9 mouse cellular contexts compared by ENCODE assay signal in genomic region chr11:97146724-97147123, GRCm38 (mm10). TPM values are rescaled to one million over a fixed set of nuclear protein-coding genes. Genes with fewer than 3 reads are reported as not detected.
A peak's percentile ranks its signal among the peaks of the same experiment; 100 is the strongest.
DNase-seq lines count a peak whose midpoint lies in the region; ATAC-seq and TF ChIP-seq lines count a peak whose summit lies in the region.
"Had no signal": no experiment of that assay in that cellular context is flagged by ENCODE, and none has a peak within 500 bp of the region (broad histone marks: within the 10 kb centered on the region; RNA-seq: fewer than 3 reads in every experiment).

No protein-coding gene starts in this region.

- peaks cover 0 to 5% of the 10 kb centered on the region in 2 experiments for H3K36me3 ChIP-seq in CH12.LX (replicated peaks in 1 of 2; ENCODE audit: control insufficient read depth in 1 of 2, insufficient read depth in 1 of 2, low read length in 1 of 2)
- H3K36me3 ChIP-seq in kidney, postnatal 0 days (ENCODE audit: insufficient read depth, low read length) = peaks cover 5% of the 10 kb centered on the region; the same call in 1 of the 2 replicates
- peaks cover 6% of the 10 kb centered on the region; the same call in 1 of the 2 replicates for H3K36me3 ChIP-seq in liver, embryonic 13.5 days

- peaks cover 33 to 62% of the 10 kb centered on the region in 2 experiments for H3K4me1 ChIP-seq in CH12.LX (ENCODE audit: control insufficient read depth in 1 of 2, insufficient read depth in 2 of 2)
- peaks cover 6% of the 10 kb centered on the region; the same call in 1 of the 2 replicates for H3K4me1 ChIP-seq in kidney, postnatal 0 days (replicated peaks; ENCODE audit: insufficient read depth, low read length)
- peaks cover 43% of the 10 kb centered on the region for H3K4me1 ChIP-seq in liver, embryonic 13.5 days (replicated peaks)

- in situ Hi-C loops in CH12.LX (cut with MboI; ENCODE audit: low pct_ligation_motif_present, low pct_unique_long_range_greater_than_20kb, low sequenced_read_pairs) = loop anchor here (5.0 to 10.0 kb wide), 2 partner anchors 34 to 52 kb away; no protein-coding TSS in a partner anchor

- no peak overlapping the region for H3K4me3 ChIP-seq in CH12.LX (replicated peaks in 1 of 3; ENCODE audit: low read depth in 2 of 3, low read length in 2 of 3, poor library complexity in 1 of 3)
- no peak overlapping the region; the same call in 1 of the 2 replicates for H3K4me3 ChIP-seq in gastrocnemius, adult 2 months
- no peak overlapping the region for H3K4me3 ChIP-seq in kidney, postnatal 0 days (replicated peaks; ENCODE audit: low read depth, low read length)
- H3K4me3 ChIP-seq in liver, embryonic 13.5 days (replicated peaks) = no peak overlapping the region

- WGBS in kidney, postnatal 0 days = 10% methylated on average over 8 of the region's 8 CpGs
- WGBS in liver, embryonic 13.5 days (ENCODE audit: insufficient replicate concordance) = 12% methylated on average over 8 of the region's 8 CpGs

- DNase-seq in 3134 (ENCODE audit: extremely low read depth, insufficient read length, low spot score) (peak; percentile 47), CH12.LX (ENCODE audit: extremely low read depth) (peak; percentile 84)
- DNase-seq in cerebellum, adult 11-12 months = peak; percentile 68
- peak; percentile 81 for DNase-seq in gastrocnemius, adult 2 months
- peak; percentile 79 for DNase-seq in kidney, postnatal 0 days (ENCODE audit: low spot score)
- peak; percentile 51 for DNase-seq in liver, embryonic 13.5 days
- DNase-seq in right cerebral cortex, postnatal 14 days = peak; percentile 84

- no peak for TF ChIP-seq POLR2A in CH12.LX (IDR thresholded peaks at IDR 0.05; ENCODE audit: low read depth, low read length)

- 0 out of 2 replicates have a peak overlapping the region, but pooled peaks have one; percentile 3 for H3K4me2 ChIP-seq in CH12.LX (ENCODE audit: insufficient read depth, low read depth, poor library complexity, severe bottlenecking)
- peak overlapping the region; percentile 0; the same call in 1 of the 2 replicates for H3K4me2 ChIP-seq in kidney, postnatal 0 days (ENCODE audit: low read length)
- H3K4me2 ChIP-seq in liver, embryonic 13.5 days = no peak overlapping the region

- intact Hi-C loops in gastrocnemius, adult 2 months (cut with DNase I) = loop anchor here (1.0 kb wide), 2 partner anchors 45 to 73 kb away; no protein-coding TSS in a partner anchor

- no peak for ATAC-seq in kidney, postnatal 0 days (replicated peaks; ENCODE audit: low FRiP score, low read depth)
- no peak for ATAC-seq in liver, embryonic 13.5 days (ENCODE audit: low read depth)
- no peak for ATAC-seq in megakaryocyte, adult 5-6 weeks (ENCODE audit: poor library complexity, severe bottlenecking)

- peak; percentile 99 for TF ChIP-seq CTCF in CH12.LX (conservative IDR thresholded peaks at IDR 0.05 in 1 of 2, IDR thresholded peaks at IDR 0.05 in 1 of 2; ENCODE audit: low read depth in 2 of 2, low read length in 2 of 2)
- peak; percentile 95 for TF ChIP-seq CTCF in gastrocnemius, adult 2 months (IDR thresholded peaks at IDR 0.05)
- TF ChIP-seq CTCF in kidney, postnatal 0 days (IDR thresholded peaks at IDR 0.05; ENCODE audit: low read depth) = peak; percentile 88

- H3K27ac ChIP-seq in CH12.LX (ENCODE audit: insufficient read depth, low read depth) = no peak overlapping the region
- H3K27ac ChIP-seq in gastrocnemius, adult 2 months = no peak overlapping the region
- no peak overlapping the region for H3K27ac ChIP-seq in kidney, postnatal 0 days
- no peak overlapping the region for H3K27ac ChIP-seq in liver, embryonic 13.5 days

- dilution Hi-C loops in CH12.LX (cut with MboI; ENCODE audit: extremely low pct_ligation_motif_present, extremely low pct_unique_long_range_greater_than_20kb, low sequenced_read_pairs) = no loop called here

- no peaks in the 10 kb centered on the region for H3K79me2 ChIP-seq in CH12.LX (replicated peaks; ENCODE audit: control insufficient read depth, extremely low read depth, insufficient read depth, poor library complexity, severe bottlenecking)

- H3K9me3 ChIP-seq in CH12.LX (replicated peaks; ENCODE audit: low read length) = no peaks in the 10 kb centered on the region
- no peaks in the 10 kb centered on the region for H3K9me3 ChIP-seq in kidney, postnatal 0 days (replicated peaks; ENCODE audit: low read length)
- no peaks in the 10 kb centered on the region for H3K9me3 ChIP-seq in liver, embryonic 13.5 days (replicated peaks)

- TF ChIP-seq EP300 in CH12.LX (IDR thresholded peaks at IDR 0.05; ENCODE audit: low read length) = no peak

- peaks cover 23% of the 10 kb centered on the region for H3K27me3 ChIP-seq in CH12.LX (replicated peaks)
- H3K27me3 ChIP-seq in kidney, postnatal 0 days (ENCODE audit: insufficient read depth, low read length) = no peaks in the 10 kb centered on the region
- H3K27me3 ChIP-seq in liver, embryonic 13.5 days = peaks cover 48% of the 10 kb centered on the region

- TF ChIP-seq RAD21 in CH12.LX (IDR thresholded peaks at IDR 0.05; ENCODE audit: low read depth, low read length) = peak; percentile 93

- H3K9ac ChIP-seq in CH12.LX (ENCODE audit: insufficient read depth, low read depth) = no peak overlapping the region
- H3K9ac ChIP-seq in kidney, postnatal 0 days (ENCODE audit: low read depth, low read length) = no peak overlapping the region
- H3K9ac ChIP-seq in liver, embryonic 13.5 days = no peak overlapping the region

TF ChIP-seq in CH12.LX, 34 proteins besides CTCF, POLR2A, EP300 and RAD21:
- TF ChIP-seq CHD1 (IDR thresholded peaks at IDR 0.05; ENCODE audit: low read depth, low read length) (no peak), MYC (IDR thresholded peaks at IDR 0.05; ENCODE audit: low read depth, low read length) (no peak), KAT2A (IDR thresholded peaks at IDR 0.05; ENCODE audit: insufficient replicate concordance, low read length) (no peak), GABPA (IDR thresholded peaks at IDR 0.05; ENCODE audit: insufficient replicate concordance, low read depth, low read length) (no peak), PAX5 (IDR thresholded peaks at IDR 0.05; ENCODE audit: low read length) (no peak), NRF1 (IDR thresholded peaks at IDR 0.05; ENCODE audit: low read depth, low read length) (no peak), ZC3H11A (IDR thresholded peaks at IDR 0.05; ENCODE audit: low read depth, low read length) (peak; percentile 92), IRF4 (IDR thresholded peaks at IDR 0.05; ENCODE audit: low read depth, low read length) (peak; percentile 49; the same call in 1 of the 2 replicates), SMC3 (IDR thresholded peaks at IDR 0.05; ENCODE audit: low read depth, low read length) (peak; percentile 100), ETS1 (conservative IDR thresholded peaks at IDR 0.05; ENCODE audit: low read depth, low read length) (no peak)
TF ChIP-seq in CH12.LX: peak in this region for 3.

RNA-seq across cellular contexts. Expression of gene Tbkbp1, which starts 4.6 kb away (rescaled TPM):
- 2.1 and 3.1 TPM in 2 replicates for total RNA-seq in CH12.LX (2012; rRNA removed)
- 0.44 and 1.2 TPM in 2 replicates for total RNA-seq in CH12.LX (2014; rRNA removed)
- 5.2 and 5.7 TPM in 2 replicates for polyA plus RNA-seq in CH12.LX (2012; ENCODE audit: insufficient read length, low read depth)
- 1 to 10 TPM; 4.0 to 6.1 TPM for total RNA-seq in gastrocnemius, adult 2 months (2021)
- 4.6 and 5.5 TPM in 2 replicates for polyA plus RNA-seq in kidney, postnatal 0 days (2015; fragmentation: Nextera tagmentation; extraction: Ambion mirVana)
- 1.0 and 1.1 TPM in 2 replicates for polyA plus RNA-seq in liver, embryonic 13.5 days (2015; fragmentation: Nextera tagmentation; extraction: Ambion mirVana)
- total RNA-seq in megakaryocyte, adult 5-6 weeks (2015) = 16.0 and 17.6 TPM in 2 replicates
- 13.6 and 17.2 TPM in 2 replicates for total RNA-seq in megakaryocyte, adult 5-6 weeks (2017)

RNA-seq across cellular contexts. Expression of gene Tbx21, which starts 31.6 kb away (rescaled TPM):
- total RNA-seq in CH12.LX (2012; rRNA removed) (0.08 TPM in 2 replicates), CH12.LX (2014; rRNA removed) (not detected in 2 replicates)
- 0.09 TPM in 1 of 2 replicates, not detected in the other for polyA plus RNA-seq in CH12.LX (2012; ENCODE audit: insufficient read length, low read depth)
- under 1 TPM; 0.17 to 0.48 TPM for total RNA-seq in gastrocnemius, adult 2 months (2021)
- polyA plus RNA-seq in kidney, postnatal 0 days (2015; fragmentation: Nextera tagmentation; extraction: Ambion mirVana) = 0.15 TPM in 1 of 2 replicates, not detected in the other
- not detected in 2 replicates for polyA plus RNA-seq in liver, embryonic 13.5 days (2015; fragmentation: Nextera tagmentation; extraction: Ambion mirVana)
- 0.58 and 1.0 TPM in 2 replicates for total RNA-seq in megakaryocyte, adult 5-6 weeks (2015)
- 1.1 and 1.3 TPM in 2 replicates for total RNA-seq in megakaryocyte, adult 5-6 weeks (2017)
- total RNA-seq: left cerebral cortex, postnatal 10 days had no signal

RNA-seq across cellular contexts. Expression of gene Kpnb1, which starts 41.0 kb away (rescaled TPM):
- 194 and 264 TPM in 2 replicates for total RNA-seq in CH12.LX (2012; rRNA removed)
- total RNA-seq in CH12.LX (2014; rRNA removed) = 234 and 260 TPM in 2 replicates
- polyA plus RNA-seq in CH12.LX (2012; ENCODE audit: insufficient read length, low read depth) = 411 and 465 TPM in 2 replicates
- 10 to 100 TPM; 49.2 to 58.9 TPM for total RNA-seq in gastrocnemius, adult 2 months (2021)
- polyA plus RNA-seq in kidney, postnatal 0 days (2015; fragmentation: Nextera tagmentation; extraction: Ambion mirVana) = 34.0 and 35.8 TPM in 2 replicates
- polyA plus RNA-seq in liver, embryonic 13.5 days (2015; fragmentation: Nextera tagmentation; extraction: Ambion mirVana) = 29.2 and 30.8 TPM in 2 replicates
- total RNA-seq in megakaryocyte, adult 5-6 weeks (2015) = 86.9 and 93.7 TPM in 2 replicates
- 196 and 233 TPM in 2 replicates for total RNA-seq in megakaryocyte, adult 5-6 weeks (2017)
